Mouse (Mus musculus): ENCODE measurements at regions not wholly inside any gene's neighbourhood (a gene's known extent, or its start where the extent isn't known, plus 50 kb on each side); places are given as distances from the start of the nearest gene placed in this dataset.

- no peaks in the 10 kb centered on the region for H3K27me3 ChIP-seq (ENCODE audit: control insufficient read depth, insufficient read depth, insufficient read length)
- no peaks in the 10 kb centered on the region for H3K79me3 ChIP-seq (ENCODE audit: low read depth)
- TF ChIP-seq MYOD1 (IDR thresholded peaks at IDR 0.05; ENCODE audit: control insufficient read depth, insufficient read length, low read depth) (no peak), MYOG (IDR thresholded peaks at IDR 0.05; ENCODE audit: control insufficient read depth, extremely low read depth, insufficient read length) (no peak), CEBPB (IDR thresholded peaks at IDR 0.05; ENCODE audit: low read depth) (no peak), CTCF (IDR thresholded peaks at IDR 0.05; ENCODE audit: control insufficient read depth, insufficient read depth, insufficient read length) (no peak), USF1 (IDR thresholded peaks at IDR 0.05; ENCODE audit: low read depth) (no peak), FOSL1 (IDR thresholded peaks at IDR 0.05; ENCODE audit: insufficient read depth, low read length, poor library complexity, severe bottlenecking) (no peak), MAX (IDR thresholded peaks at IDR 0.05) (no peak)
- no peak overlapping the region for H3ac ChIP-seq (ENCODE audit: control insufficient read depth, insufficient read length, low read depth)
- H3K79me2 ChIP-seq (ENCODE audit: control insufficient read depth, insufficient read depth), result no peaks in the 10 kb centered on the region
- no peak overlapping the region for H3K4me3 ChIP-seq (ENCODE audit: insufficient read depth, poor library complexity, severe bottlenecking)
- no peaks in the 10 kb centered on the region for H3K36me3 ChIP-seq (ENCODE audit: control insufficient read depth, insufficient read depth)
Measured at GRCm38 (mm10) chr2:117819701-117820225, 291.9 kb upstream of the Thbs1 start.

DNA sequence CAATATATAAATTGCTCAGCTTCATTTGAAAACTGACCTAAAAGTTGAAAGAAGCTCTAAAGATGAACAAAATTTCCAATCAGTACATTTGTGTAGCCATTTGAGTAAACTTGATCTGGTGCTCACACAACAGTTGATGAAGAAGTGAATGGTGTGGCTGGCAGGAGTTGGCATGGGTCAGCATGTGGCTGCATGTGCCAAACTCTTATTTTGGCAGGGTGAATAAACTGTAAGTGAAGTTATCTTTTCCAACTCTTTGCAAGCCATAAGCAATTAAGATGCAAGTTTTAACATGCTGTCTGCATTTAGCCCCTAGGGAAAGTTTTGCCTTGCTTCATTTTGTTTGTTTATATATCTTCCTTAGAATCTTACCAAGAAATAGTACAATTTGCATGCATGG, 291.0 kb upstream of the Thbs1 start:
- H3K4me3 ChIP-seq (ENCODE audit: insufficient read depth, poor library complexity, severe bottlenecking), result no peak overlapping the region
- no peaks in the 10 kb centered on the region for H3K36me3 ChIP-seq (ENCODE audit: control insufficient read depth, insufficient read depth)
- no peaks in the 10 kb centered on the region for H3K27me3 ChIP-seq (ENCODE audit: control insufficient read depth, insufficient read depth, insufficient read length)
- TF ChIP-seq FOSL1 (IDR thresholded peaks at IDR 0.05; ENCODE audit: insufficient read depth, low read length, poor library complexity, severe bottlenecking) (no peak), USF1 (IDR thresholded peaks at IDR 0.05; ENCODE audit: low read depth) (no peak), MYOG (IDR thresholded peaks at IDR 0.05; ENCODE audit: control insufficient read depth, extremely low read depth, insufficient read length) (no peak), MAX (IDR thresholded peaks at IDR 0.05) (no peak), MYOD1 (IDR thresholded peaks at IDR 0.05; ENCODE audit: control insufficient read depth, insufficient read length, low read depth) (no peak), CEBPB (IDR thresholded peaks at IDR 0.05; ENCODE audit: low read depth) (no peak), CTCF (IDR thresholded peaks at IDR 0.05; ENCODE audit: control insufficient read depth, insufficient read depth, insufficient read length) (no peak)
- no peaks in the 10 kb centered on the region for H3K79me3 ChIP-seq (ENCODE audit: low read depth)
- no peaks in the 10 kb centered on the region for H3K79me2 ChIP-seq (ENCODE audit: control insufficient read depth, insufficient read depth)
- H3ac ChIP-seq (ENCODE audit: control insufficient read depth, insufficient read length, low read depth), result no peak overlapping the region

GRCm38 (mm10) chr2:117825088-117825487, 286.6 kb upstream of the Thbs1 start:
- Histone ChIP-seq H3K27me3 (ENCODE audit: control insufficient read depth, insufficient read depth, insufficient read length) (no peaks in the 10 kb centered on the region), H3ac (ENCODE audit: control insufficient read depth, insufficient read length, low read depth) (no peak overlapping the region), H3K79me2 (ENCODE audit: control insufficient read depth, insufficient read depth) (no peaks in the 10 kb centered on the region), H3K79me3 (ENCODE audit: low read depth) (no peaks in the 10 kb centered on the region), H3K4me3 (ENCODE audit: insufficient read depth, poor library complexity, severe bottlenecking) (no peak overlapping the region), H3K36me3 (ENCODE audit: control insufficient read depth, insufficient read depth) (no peaks in the 10 kb centered on the region)
- TF ChIP-seq CTCF (IDR thresholded peaks at IDR 0.05; ENCODE audit: control insufficient read depth, insufficient read depth, insufficient read length), result no peak
- no peak for TF ChIP-seq MYOD1 (IDR thresholded peaks at IDR 0.05; ENCODE audit: control insufficient read depth, insufficient read length, low read depth)
- no peak for TF ChIP-seq MAX (IDR thresholded peaks at IDR 0.05)
- no peak for TF ChIP-seq MYOG (IDR thresholded peaks at IDR 0.05; ENCODE audit: control insufficient read depth, extremely low read depth, insufficient read length)
- TF ChIP-seq CEBPB (IDR thresholded peaks at IDR 0.05; ENCODE audit: low read depth), result no peak
- TF ChIP-seq FOSL1 (IDR thresholded peaks at IDR 0.05; ENCODE audit: insufficient read depth, low read length, poor library complexity, severe bottlenecking), result no peak

- H3K36me3 ChIP-seq (ENCODE audit: control insufficient read depth, insufficient read depth), result no peaks in the 10 kb centered on the region
- no peak overlapping the region for H3K4me3 ChIP-seq (ENCODE audit: insufficient read depth, poor library complexity, severe bottlenecking)
- H3K27me3 ChIP-seq (ENCODE audit: control insufficient read depth, insufficient read depth, insufficient read length), result no peaks in the 10 kb centered on the region
- H3ac ChIP-seq (ENCODE audit: control insufficient read depth, insufficient read length, low read depth), result no peak overlapping the region
- TF ChIP-seq MYOD1 (IDR thresholded peaks at IDR 0.05; ENCODE audit: control insufficient read depth, insufficient read length, low read depth) (no peak), MAX (IDR thresholded peaks at IDR 0.05) (no peak), MYOG (IDR thresholded peaks at IDR 0.05; ENCODE audit: control insufficient read depth, extremely low read depth, insufficient read length) (no peak)
- H3K79me3 ChIP-seq (ENCODE audit: low read depth), result no peaks in the 10 kb centered on the region
- H3K79me2 ChIP-seq (ENCODE audit: control insufficient read depth, insufficient read depth), result no peaks in the 10 kb centered on the region
Measured at GRCm38 (mm10) chr2:117827278-117827677, 284.4 kb upstream of the Thbs1 start.

- Histone ChIP-seq H3K79me3 (ENCODE audit: low read depth) (no peaks in the 10 kb centered on the region), H3K36me3 (ENCODE audit: control insufficient read depth, insufficient read depth) (no peaks in the 10 kb centered on the region), H3K79me2 (ENCODE audit: control insufficient read depth, insufficient read depth) (no peaks in the 10 kb centered on the region), H3ac (ENCODE audit: control insufficient read depth, insufficient read length, low read depth) (no peak overlapping the region), H3K4me3 (ENCODE audit: insufficient read depth, poor library complexity, severe bottlenecking) (no peak overlapping the region), H3K27me3 (ENCODE audit: control insufficient read depth, insufficient read depth, insufficient read length) (no peaks in the 10 kb centered on the region)
- peak; percentile 98 for TF ChIP-seq CEBPB (IDR thresholded peaks at IDR 0.05; ENCODE audit: low read depth)
- TF ChIP-seq MAX (IDR thresholded peaks at IDR 0.05), result peak; percentile 97
- TF ChIP-seq FOSL1 (IDR thresholded peaks at IDR 0.05; ENCODE audit: insufficient read depth, low read length, poor library complexity, severe bottlenecking), result peak; percentile 36
- TF ChIP-seq USF1 (IDR thresholded peaks at IDR 0.05; ENCODE audit: low read depth), result no peak
- TF ChIP-seq MYOD1 (IDR thresholded peaks at IDR 0.05; ENCODE audit: control insufficient read depth, insufficient read length, low read depth), result peak; percentile 6
Measured at GRCm38 (mm10) chr2:117838387-117838786, 273.3 kb upstream of the Thbs1 start.

GRCm38 (mm10) chr2:117840406-117840805, 271.3 kb upstream of the Thbs1 start:
- Histone ChIP-seq H3K27me3 (ENCODE audit: control insufficient read depth, insufficient read depth, insufficient read length) (no peaks in the 10 kb centered on the region), H3K4me3 (ENCODE audit: insufficient read depth, poor library complexity, severe bottlenecking) (no peak overlapping the region), H3K36me3 (ENCODE audit: control insufficient read depth, insufficient read depth) (no peaks in the 10 kb centered on the region), H3ac (ENCODE audit: control insufficient read depth, insufficient read length, low read depth) (no peak overlapping the region), H3K79me2 (ENCODE audit: control insufficient read depth, insufficient read depth) (no peaks in the 10 kb centered on the region), H3K79me3 (ENCODE audit: low read depth) (no peaks in the 10 kb centered on the region)
- TF ChIP-seq FOSL1 (IDR thresholded peaks at IDR 0.05; ENCODE audit: insufficient read depth, low read length, poor library complexity, severe bottlenecking), result no peak
- no peak for TF ChIP-seq MYOD1 (IDR thresholded peaks at IDR 0.05; ENCODE audit: control insufficient read depth, insufficient read length, low read depth)
- TF ChIP-seq MYOG (IDR thresholded peaks at IDR 0.05; ENCODE audit: control insufficient read depth, extremely low read depth, insufficient read length), result no peak

All from C2C12 (cell line).